Mouse (Mus musculus): ENCODE measurements around the gene Cc2d2a. TPM values are rescaled to one million over a fixed set of nuclear protein-coding genes. Genes with fewer than 3 reads are reported as not detected.
A peak's percentile ranks its signal among the peaks of the same experiment; 100 is the strongest.

The Cc2d2a gene
- 0.64 and 0.69 TPM in 2 replicates for polyA plus RNA-seq (2012; rRNA removed)

DNA sequence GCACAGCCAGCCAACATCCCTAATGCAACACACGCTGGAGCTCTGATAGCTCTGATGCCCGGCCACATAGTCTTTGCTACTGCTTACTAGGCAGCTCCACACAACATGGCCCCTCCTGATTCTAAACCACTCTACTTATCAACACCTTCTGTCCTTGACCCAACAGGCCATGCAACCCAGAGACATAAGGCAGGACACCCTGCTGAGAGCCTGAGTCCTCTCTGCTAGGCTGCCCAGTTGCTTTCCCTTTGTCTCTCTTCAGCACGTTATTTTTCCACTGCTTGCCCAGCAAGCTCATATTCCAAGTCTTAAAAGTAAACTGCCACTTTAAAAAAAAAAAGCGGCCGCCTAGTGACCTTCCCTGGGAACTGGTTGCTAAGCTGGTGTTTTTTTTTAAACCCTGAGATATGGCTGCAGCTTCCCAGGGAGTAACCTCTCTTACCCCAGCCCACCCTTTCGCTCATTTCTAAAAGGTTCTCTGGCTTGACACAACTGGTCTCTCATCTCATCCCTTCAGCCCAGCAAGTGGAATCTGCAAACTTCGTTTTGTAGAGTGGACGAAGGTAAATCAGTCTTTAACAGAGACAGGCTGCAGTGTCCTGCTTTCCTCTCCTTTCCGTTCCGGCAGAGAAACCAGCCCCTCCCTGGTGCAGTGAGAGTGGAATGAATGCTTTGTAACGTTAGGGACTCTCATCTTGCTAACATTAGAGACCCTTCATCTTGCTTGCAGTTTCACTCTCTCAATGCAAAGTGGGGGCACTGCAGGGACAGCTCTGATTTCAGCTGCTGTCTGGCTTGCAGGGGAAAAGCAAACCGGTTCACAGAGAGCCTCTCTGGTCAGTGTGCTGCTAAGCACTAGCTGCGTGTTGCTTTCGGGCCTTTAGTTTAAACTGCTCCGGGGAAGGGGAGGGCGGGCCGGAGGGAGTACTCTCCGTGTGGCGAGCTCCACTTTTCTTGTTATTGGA, at the start of gene Cc2d2a:
Gene Cc2d2a, plus strand, starts transcription at position 350 of the 965 bp plus-strand sequence.
- TF ChIP-seq POLR2A (IDR thresholded peaks at IDR 0.05; ENCODE audit: control insufficient read depth, low read depth, low read length): no peak
- no peak for TF ChIP-seq CTCF (IDR thresholded peaks at IDR 0.05; ENCODE audit: control insufficient read depth, insufficient read depth, insufficient replicate concordance, low read depth, low read length)
- no peaks in the 10 kb centered on the region for H3K27me3 ChIP-seq (ENCODE audit: control insufficient read depth, insufficient read depth, low read length)
- no peaks in the 10 kb centered on the region for H3K4me1 ChIP-seq (ENCODE audit: control insufficient read depth, insufficient read depth, low read length)
- peak within 1 kb of the TSS; percentile 55 for H3K27ac ChIP-seq (ENCODE audit: control insufficient read depth, insufficient read depth, low read depth, low read length)
- peak within 1 kb of the TSS; percentile 22 for H3K4me3 ChIP-seq (ENCODE audit: control insufficient read depth, low read depth, low read length)
- no peaks in the 10 kb centered on the region for H3K36me3 ChIP-seq (ENCODE audit: control insufficient read depth, insufficient read depth, low read length)

DNA sequence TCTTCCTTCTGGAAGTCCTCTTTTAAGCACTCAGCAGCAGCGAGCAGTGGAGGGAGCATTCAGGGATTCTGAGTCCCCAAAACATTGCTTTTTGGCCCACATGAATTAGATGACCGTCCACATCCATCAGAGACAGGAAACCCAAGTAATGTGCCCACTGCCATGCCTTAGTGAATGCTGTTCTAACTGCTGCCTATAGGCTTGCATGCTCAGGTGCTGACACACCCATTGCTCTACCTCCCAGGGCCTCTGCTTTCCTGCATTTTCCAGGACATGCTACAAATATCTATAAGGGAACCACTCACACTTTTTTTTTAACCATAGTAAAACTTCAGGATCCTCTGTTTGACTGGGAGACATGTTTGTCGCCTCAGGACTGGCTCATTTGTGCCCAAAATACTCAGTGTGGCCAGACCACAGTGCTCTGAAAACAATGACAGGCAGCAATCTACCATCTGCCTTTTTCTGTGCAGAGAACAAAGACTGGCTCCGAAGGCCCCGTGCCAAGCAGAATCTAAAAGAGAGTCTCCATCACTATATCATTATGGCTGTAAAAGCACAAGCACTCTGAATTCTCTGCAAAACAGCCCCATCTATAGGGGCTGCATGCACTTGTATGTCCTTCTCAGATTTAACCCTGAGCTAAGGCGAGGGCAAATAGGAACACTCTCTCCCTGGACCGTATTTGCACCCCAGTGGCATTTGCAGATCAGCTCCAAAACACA, 40.4 kb upstream of the Cc2d2a start:
- Histone ChIP-seq H3K27me3 (ENCODE audit: control insufficient read depth, insufficient read depth, low read length) (no peaks in the 10 kb centered on the region), H3K4me3 (ENCODE audit: control insufficient read depth, low read depth, low read length) (no peak overlapping the region), H3K4me1 (ENCODE audit: control insufficient read depth, insufficient read depth, low read length) (no peaks in the 10 kb centered on the region), H3K27ac (ENCODE audit: control insufficient read depth, insufficient read depth, low read depth, low read length) (no peak overlapping the region), H3K36me3 (ENCODE audit: control insufficient read depth, insufficient read depth, low read length) (no peaks in the 10 kb centered on the region)
- TF ChIP-seq CTCF (IDR thresholded peaks at IDR 0.05; ENCODE audit: control insufficient read depth, insufficient read depth, insufficient replicate concordance, low read depth, low read length) (no peak), POLR2A (IDR thresholded peaks at IDR 0.05; ENCODE audit: control insufficient read depth, low read depth, low read length) (no peak)

DNA sequence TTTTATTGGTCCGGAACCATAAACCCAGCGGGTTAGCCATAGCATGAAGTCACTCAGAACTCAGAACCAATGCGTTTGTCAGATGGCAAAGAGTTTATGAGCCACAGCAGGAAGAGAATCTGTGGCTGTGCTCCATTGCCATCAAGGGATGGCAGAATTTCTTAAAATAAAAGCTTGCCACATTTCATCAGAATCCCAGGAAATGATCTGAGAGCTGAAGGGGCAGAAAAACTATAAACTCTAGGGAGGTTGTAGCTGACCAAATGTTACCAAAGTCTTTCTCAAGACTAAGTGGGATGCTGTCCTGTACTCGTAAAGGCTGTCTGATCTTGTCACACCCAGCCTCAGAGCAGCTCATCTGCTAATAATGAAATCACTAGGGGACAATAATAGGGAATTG, 36.7 kb upstream of the Cc2d2a start:
- H3K27ac ChIP-seq (ENCODE audit: control insufficient read depth, insufficient read depth, low read depth, low read length): no peak overlapping the region
- no peaks in the 10 kb centered on the region for H3K36me3 ChIP-seq (ENCODE audit: control insufficient read depth, insufficient read depth, low read length)
- no peaks in the 10 kb centered on the region for H3K27me3 ChIP-seq (ENCODE audit: control insufficient read depth, insufficient read depth, low read length)
- H3K4me1 ChIP-seq (ENCODE audit: control insufficient read depth, insufficient read depth, low read length): no peaks in the 10 kb centered on the region
- TF ChIP-seq POLR2A (IDR thresholded peaks at IDR 0.05; ENCODE audit: control insufficient read depth, low read depth, low read length) (no peak), CTCF (IDR thresholded peaks at IDR 0.05; ENCODE audit: control insufficient read depth, insufficient read depth, insufficient replicate concordance, low read depth, low read length) (no peak)
- H3K4me3 ChIP-seq (ENCODE audit: control insufficient read depth, low read depth, low read length): no peak overlapping the region

DNA sequence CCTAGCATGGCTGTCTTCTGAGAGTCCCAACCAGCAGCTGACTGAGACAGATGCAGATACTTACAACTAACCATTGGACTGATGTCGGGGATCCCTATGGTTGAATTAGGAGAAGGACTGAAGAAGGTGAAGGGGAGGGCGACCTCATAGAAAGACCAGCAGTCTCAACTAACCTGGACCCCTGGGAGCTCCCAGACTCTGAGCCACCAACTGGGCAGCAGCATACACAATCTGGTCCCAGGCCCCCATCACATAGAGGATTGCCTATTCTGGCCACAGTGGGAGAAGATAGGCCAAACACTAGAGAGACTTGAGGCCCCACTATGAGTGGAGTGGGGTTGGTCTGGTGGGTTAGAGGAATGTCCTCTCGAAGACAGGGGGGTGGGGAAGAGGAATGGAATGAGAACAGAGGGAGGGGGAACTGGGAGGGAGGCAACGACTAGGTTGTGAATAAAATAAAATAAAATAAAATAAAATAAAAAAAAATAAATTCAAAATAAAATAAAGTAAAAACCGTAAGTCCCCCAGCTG, 28.0 kb upstream of the Cc2d2a start:
- H3K36me3 ChIP-seq (ENCODE audit: control insufficient read depth, insufficient read depth, low read length): no peaks in the 10 kb centered on the region
- no peak overlapping the region for H3K4me3 ChIP-seq (ENCODE audit: control insufficient read depth, low read depth, low read length)
- H3K27ac ChIP-seq (ENCODE audit: control insufficient read depth, insufficient read depth, low read depth, low read length): no peak overlapping the region
- H3K4me1 ChIP-seq (ENCODE audit: control insufficient read depth, insufficient read depth, low read length): no peaks in the 10 kb centered on the region
- no peaks in the 10 kb centered on the region for H3K27me3 ChIP-seq (ENCODE audit: control insufficient read depth, insufficient read depth, low read length)
- no peak for TF ChIP-seq POLR2A (IDR thresholded peaks at IDR 0.05; ENCODE audit: control insufficient read depth, low read depth, low read length)
- TF ChIP-seq CTCF (IDR thresholded peaks at IDR 0.05; ENCODE audit: control insufficient read depth, insufficient read depth, insufficient replicate concordance, low read depth, low read length): no peak

DNA sequence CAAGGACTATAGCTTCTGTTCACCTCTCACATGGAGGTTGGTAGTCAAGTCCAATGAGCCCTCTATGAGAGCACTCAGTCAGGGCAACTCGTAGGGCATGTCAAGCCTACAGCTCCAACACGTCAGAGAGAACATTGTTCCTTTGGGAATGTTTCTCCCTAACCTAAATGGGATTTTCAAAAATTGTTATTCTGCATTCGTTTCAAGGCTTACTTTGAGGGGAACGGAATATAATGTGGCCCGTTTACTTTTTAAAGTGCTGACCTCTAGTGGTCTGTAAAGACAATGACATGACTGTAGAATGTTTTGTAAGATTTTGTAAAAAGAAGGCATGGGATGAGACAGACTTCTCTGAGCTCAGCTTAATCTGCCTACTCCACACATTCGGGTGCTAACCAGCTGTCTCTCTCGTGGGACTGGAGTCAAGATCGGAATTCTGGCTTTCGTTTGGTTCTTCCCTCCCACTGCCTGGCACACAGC, 27.5 kb upstream of the Cc2d2a start:
- no peaks in the 10 kb centered on the region for H3K4me1 ChIP-seq (ENCODE audit: control insufficient read depth, insufficient read depth, low read length)
- no peaks in the 10 kb centered on the region for H3K27me3 ChIP-seq (ENCODE audit: control insufficient read depth, insufficient read depth, low read length)
- H3K27ac ChIP-seq (ENCODE audit: control insufficient read depth, insufficient read depth, low read depth, low read length): no peak overlapping the region
- no peaks in the 10 kb centered on the region for H3K36me3 ChIP-seq (ENCODE audit: control insufficient read depth, insufficient read depth, low read length)
- no peak overlapping the region for H3K4me3 ChIP-seq (ENCODE audit: control insufficient read depth, low read depth, low read length)
- no peak for TF ChIP-seq POLR2A (IDR thresholded peaks at IDR 0.05; ENCODE audit: control insufficient read depth, low read depth, low read length)
- no peak for TF ChIP-seq CTCF (IDR thresholded peaks at IDR 0.05; ENCODE audit: control insufficient read depth, insufficient read depth, insufficient replicate concordance, low read depth, low read length)

DNA sequence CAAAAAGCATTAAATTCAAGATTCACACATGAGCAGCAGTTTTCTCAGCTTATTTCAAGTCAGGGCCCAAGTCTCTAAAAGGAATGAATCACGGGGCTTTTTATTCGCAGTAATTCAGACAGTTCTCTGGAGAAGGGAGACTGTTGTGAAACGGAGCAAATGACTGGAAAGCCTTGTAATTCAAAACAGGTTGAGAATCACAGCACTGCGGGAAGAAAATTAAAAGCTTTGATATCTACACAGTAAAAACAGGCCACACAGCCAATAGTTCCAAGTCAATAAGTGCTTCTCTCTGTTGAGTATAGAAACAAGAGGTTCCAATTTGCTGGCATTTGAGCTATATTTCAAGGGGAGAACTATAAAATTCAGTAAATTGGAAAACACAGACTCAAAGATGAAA, 17.1 kb upstream of the Cc2d2a start:
- Histone ChIP-seq H3K27ac (ENCODE audit: control insufficient read depth, insufficient read depth, low read depth, low read length) (no peak overlapping the region), H3K4me3 (ENCODE audit: control insufficient read depth, low read depth, low read length) (no peak overlapping the region), H3K27me3 (ENCODE audit: control insufficient read depth, insufficient read depth, low read length) (no peaks in the 10 kb centered on the region), H3K36me3 (ENCODE audit: control insufficient read depth, insufficient read depth, low read length) (no peaks in the 10 kb centered on the region), H3K4me1 (ENCODE audit: control insufficient read depth, insufficient read depth, low read length) (no peaks in the 10 kb centered on the region)
- no peak for TF ChIP-seq CTCF (IDR thresholded peaks at IDR 0.05; ENCODE audit: control insufficient read depth, insufficient read depth, insufficient replicate concordance, low read depth, low read length)
- no peak for TF ChIP-seq POLR2A (IDR thresholded peaks at IDR 0.05; ENCODE audit: control insufficient read depth, low read depth, low read length)

Measured in testis, adult 2 months (tissue).